Mouse (Mus musculus) neural tube, embryonic 15.5 days (tissue): ENCODE measurements around the gene Mcrip2. TPM values are rescaled to one million over a fixed set of nuclear protein-coding genes. Genes with fewer than 3 reads are reported as not detected.

Experiments
- ATAC-seq: fragments of 200-750 bp; cut with Nextera tagmentation; 2 replicates; pipeline ENCODE4 v1.8.0; 2017; ENCODE audit warnings: mild to moderate bottlenecking, moderate TSS enrichment, moderate library complexity; ENCODE audit not compliant: low FRiP score
- H3K27ac ChIP-seq: fragments of 300-500 bp; sonication (generic); replicated peaks from 2 replicates; pipeline ENCODE4 v1.5.1; 2015; ENCODE audit warnings: mild to moderate bottlenecking, inconsistent platforms
- H3K27me3 ChIP-seq: fragments of 300-500 bp; sonication (generic); replicated peaks from 2 replicates; pipeline ENCODE4 v1.6.1; 2015; ENCODE audit warnings: inconsistent platforms
- H3K36me3 ChIP-seq: fragments of 300-500 bp; sonication (generic); 2 replicates; pipeline ENCODE4 v1.6.1; 2015; ENCODE audit warnings: inconsistent platforms
- H3K4me1 ChIP-seq: fragments of 300-500 bp; sonication (generic); 2 replicates; pipeline ENCODE4 v1.6.1; 2015; ENCODE audit warnings: inconsistent platforms
- H3K4me2 ChIP-seq: fragments of 300-500 bp; sonication (generic); 2 replicates; pipeline ENCODE4 v1.6.1; 2015; ENCODE audit warnings: inconsistent platforms, mild to moderate bottlenecking, moderate library complexity
- H3K4me3 ChIP-seq: fragments of 300-500 bp; sonication (generic); replicated peaks from 2 replicates; pipeline ENCODE4 v1.5.1; 2015; ENCODE audit warnings: mild to moderate bottlenecking, inconsistent platforms
- H3K9ac ChIP-seq: fragments of 300-500 bp; sonication (generic); replicated peaks from 2 replicates; pipeline ENCODE4 v1.6.1; 2015; ENCODE audit warnings: mild to moderate bottlenecking, inconsistent platforms
- H3K9me3 ChIP-seq: fragments of 300-500 bp; sonication (generic); replicated peaks from 2 replicates; pipeline ENCODE4 v1.6.1; 2016; ENCODE audit warnings: inconsistent platforms
- WGBS: fragments of 180-500 bp; shearing (Covaris S2); methylation state at CpG from one replicate; pipeline ENCODE4 v1.1.7; 2015; ENCODE audit warnings: mixed read lengths; 5-methylcytosine and 5-hydroxymethylcytosine counted together
- microRNA-seq: library from miRNA; unstranded; fragments of <30 nt; microRNA quantifications from one replicate; pipeline ENCODE4, GENCODE M21; 2017
- polyA plus RNA-seq: library from polyadenylated mRNA; unstranded; fragments of >200 nt; fragmentation: Nextera tagmentation; extraction: Ambion mirVana; gene quantifications from 2 replicates; pipeline ENCODE4 v1.2.1, GENCODE M21; 2015

Gene Mcrip2
- polyA plus RNA-seq, 1 experiment from 2014 or later: 30.3 TPM

DNA sequence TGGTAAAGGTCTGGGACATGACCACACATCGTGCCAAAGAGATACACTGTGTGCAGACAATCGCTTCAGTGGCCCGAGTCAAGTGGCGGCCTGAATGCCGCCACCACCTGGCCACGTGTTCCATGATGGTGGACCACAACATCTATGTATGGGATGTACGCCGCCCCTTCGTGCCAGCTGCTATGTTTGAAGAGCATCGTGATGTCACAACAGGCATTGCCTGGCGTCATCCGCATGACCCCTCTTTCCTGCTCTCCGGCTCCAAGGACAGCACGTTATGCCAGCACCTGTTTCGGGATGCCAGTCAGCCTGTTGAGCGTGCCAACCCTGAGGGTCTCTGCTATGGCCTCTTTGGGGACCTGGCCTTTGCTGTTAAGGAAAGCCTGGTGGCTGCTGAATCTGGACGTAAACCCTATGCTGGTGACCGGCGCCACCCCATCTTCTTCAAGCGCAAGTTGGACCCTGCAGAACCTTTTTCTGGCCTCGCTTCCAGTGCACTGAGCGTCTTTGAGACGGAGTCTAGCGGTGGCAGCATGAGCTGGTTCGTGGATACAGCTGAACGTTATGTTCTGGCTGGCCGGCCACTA, 42.5 kb downstream of the Mcrip2 start:
- Histone ChIP-seq H3K27ac (no peak overlapping the region), H3K9me3 (no peaks in the 10 kb centered on the region), H3K27me3 (no peaks in the 10 kb centered on the region), H3K9ac (no peak overlapping the region), H3K4me1 (peaks cover 74% of the 10 kb centered on the region), H3K4me3 (no peak overlapping the region; the same call in 1 of the 2 replicates), H3K4me2 (no peak overlapping the region), H3K36me3 (peaks cover 36% of the 10 kb centered on the region)
- ATAC-seq: no peak
- WGBS: 97% methylated on average over 27 of the region's 27 CpGs

DNA sequence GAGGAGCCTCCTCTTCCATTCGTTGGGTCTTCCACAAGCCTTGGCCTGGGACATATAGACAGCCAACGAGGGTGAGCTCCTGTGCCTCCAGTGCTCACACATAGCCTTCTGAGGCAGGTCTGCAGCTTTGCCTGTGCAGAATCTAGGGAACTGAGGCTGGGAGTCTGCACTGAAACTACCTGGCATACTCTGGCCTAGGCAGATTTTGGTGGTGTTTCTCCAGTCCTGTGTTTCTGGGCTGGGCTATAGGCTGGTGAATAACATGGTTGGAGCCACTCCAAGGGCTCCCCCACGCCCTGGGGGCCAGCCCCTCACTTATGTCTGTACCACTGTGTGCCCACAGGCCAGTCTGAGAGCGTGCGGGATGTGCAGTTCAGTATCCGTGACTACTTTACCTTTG, 43.3 kb downstream of the Mcrip2 start:
- peaks cover 66% of the 10 kb centered on the region for H3K4me1 ChIP-seq
- H3K27me3 ChIP-seq: peaks cover under 1% of the 10 kb centered on the region
- H3K4me2 ChIP-seq: peak overlapping the region; percentile 98
- 0 out of 2 replicates have a peak overlapping the region, but pooled peaks have one; percentile 3 for H3K4me3 ChIP-seq
- H3K36me3 ChIP-seq: peaks cover 30% of the 10 kb centered on the region
- H3K9ac ChIP-seq: no peak overlapping the region
- no peaks in the 10 kb centered on the region for H3K9me3 ChIP-seq
- WGBS: 94% methylated on average over 6 of the region's 6 CpGs
- ATAC-seq: no peak
- no peak overlapping the region for H3K27ac ChIP-seq

GRCm38 (mm10) chr17:25824362-25825142, 44.0 kb downstream of the Mcrip2 start:
- 75% methylated on average over 17 of the region's 17 CpGs for WGBS
- Histone ChIP-seq H3K9ac (peak overlapping the region; percentile 81), H3K27me3 (peaks cover 8% of the 10 kb centered on the region), H3K27ac (0 out of 2 replicates have a peak overlapping the region, but pooled peaks have one; percentile 83), H3K4me1 (peaks cover 58% of the 10 kb centered on the region), H3K4me3 (peak overlapping the region; percentile 65), H3K36me3 (peaks cover 32% of the 10 kb centered on the region), H3K4me2 (peak overlapping the region; percentile 98), H3K9me3 (no peaks in the 10 kb centered on the region)
- ATAC-seq: no peak

DNA sequence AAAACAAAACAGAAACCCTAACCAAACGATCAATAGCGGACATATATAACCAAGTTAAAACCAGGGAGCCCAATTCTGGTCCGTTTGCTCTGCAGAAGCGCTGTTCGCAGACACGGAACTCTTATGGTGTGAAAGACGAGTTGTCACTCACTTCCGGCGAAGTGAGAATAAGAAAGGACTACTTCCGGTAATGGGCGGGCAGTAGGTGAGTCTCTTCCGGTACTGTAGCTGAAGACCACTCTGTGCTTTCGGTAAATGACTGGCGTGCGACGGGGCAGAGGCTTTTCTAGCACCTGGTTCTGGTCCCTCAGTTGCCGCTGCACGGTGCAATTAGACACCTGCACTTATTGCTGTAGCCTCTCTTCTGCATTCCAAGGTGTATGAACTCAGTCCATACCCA, 45.1 kb downstream of the Mcrip2 start, which contains the start of gene Wdr24:
TSS of gene Wdr24 (plus strand) at position 176 of the 400 bp plus-strand sequence.
- peaks cover 53% of the 10 kb centered on the region for H3K4me1 ChIP-seq
- peak within 1 kb of the TSS; percentile 65 for H3K4me3 ChIP-seq
- peak within 1 kb of the TSS; percentile 83 for H3K27ac ChIP-seq
- peak; percentile 71 for ATAC-seq
- peak within 1 kb of the TSS; percentile 81 for H3K9ac ChIP-seq
- no peaks in the 10 kb centered on the region for H3K9me3 ChIP-seq
- H3K4me2 ChIP-seq: peak within 1 kb of the TSS; percentile 98
- WGBS: under 1% methylated on average over 18 of the region's 18 CpGs
- peaks cover 38% of the 10 kb centered on the region for H3K36me3 ChIP-seq
- peaks cover 19% of the 10 kb centered on the region for H3K27me3 ChIP-seq

DNA sequence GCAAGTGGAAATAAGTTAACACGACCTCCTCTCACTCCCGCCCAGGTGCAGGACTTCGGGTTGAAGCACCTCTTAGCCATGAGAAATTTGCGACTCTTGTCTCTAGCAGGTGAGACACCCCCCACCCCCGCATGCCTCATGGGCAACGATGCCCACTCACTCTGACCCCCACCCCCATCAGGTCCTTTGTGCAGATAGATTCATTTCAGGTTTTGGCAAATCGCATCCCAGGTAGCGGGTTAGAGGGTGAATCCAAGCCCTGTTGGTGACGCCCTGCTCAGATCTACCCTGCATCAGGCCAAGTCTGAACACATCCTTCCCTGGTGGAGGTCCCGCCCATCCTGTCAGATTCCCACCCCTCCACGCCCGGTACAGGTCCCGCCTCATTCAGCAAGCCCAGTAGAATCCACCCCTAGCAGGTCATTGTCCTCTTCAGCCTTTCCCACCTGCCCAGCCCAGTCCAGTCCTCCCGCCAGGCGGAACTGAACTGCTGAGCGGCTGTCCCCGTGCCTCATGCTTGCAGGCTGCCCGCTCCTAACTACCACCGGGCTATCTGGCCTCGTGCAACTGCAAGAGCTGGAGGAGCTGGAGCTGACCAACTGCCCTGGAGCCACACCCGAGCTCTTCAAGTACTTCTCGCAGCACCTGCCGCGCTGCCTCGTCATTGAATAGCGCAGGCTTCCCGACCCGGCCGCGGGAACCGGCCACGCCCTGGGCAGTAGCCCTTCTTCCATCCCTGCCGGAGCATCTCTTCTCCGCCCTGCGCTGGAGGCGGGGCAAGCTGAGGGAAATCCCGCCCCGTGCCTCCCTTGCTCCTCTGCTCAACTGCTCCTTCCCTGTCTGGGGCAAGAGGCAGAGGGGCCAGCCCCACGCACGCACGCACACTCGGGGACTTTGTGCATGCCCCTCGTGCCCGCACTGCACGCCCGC, 49.4 kb downstream of the Mcrip2 start:
- H3K4me1 ChIP-seq: peaks cover 14% of the 10 kb centered on the region
- no peaks in the 10 kb centered on the region for H3K9me3 ChIP-seq
- H3K27me3 ChIP-seq: peaks cover 38% of the 10 kb centered on the region
- H3K36me3 ChIP-seq: peaks cover 37% of the 10 kb centered on the region
- H3K4me3 ChIP-seq: no peak overlapping the region
- H3K27ac ChIP-seq: no peak overlapping the region
- no peak for ATAC-seq
- H3K9ac ChIP-seq: no peak overlapping the region
- WGBS: 12% methylated on average over 46 of the region's 46 CpGs
- no peak overlapping the region for H3K4me2 ChIP-seq

DNA sequence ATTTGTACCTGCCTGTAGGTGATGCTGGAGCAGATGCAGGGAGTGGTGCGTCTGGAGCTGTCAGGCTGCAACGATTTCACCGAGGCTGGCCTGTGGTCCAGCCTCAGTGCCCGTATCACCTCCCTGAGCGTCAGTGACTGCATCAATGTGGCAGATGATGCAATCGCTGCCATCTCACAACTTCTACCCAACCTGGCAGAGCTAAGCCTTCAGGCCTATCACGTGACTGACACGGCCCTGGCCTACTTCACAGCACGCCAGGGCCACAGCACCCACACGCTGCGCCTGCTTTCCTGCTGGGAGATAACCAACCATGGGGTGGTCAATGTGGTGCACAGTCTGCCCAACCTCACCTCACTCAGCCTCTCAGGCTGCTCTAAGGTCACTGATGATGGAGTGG, 50.9 kb downstream of the Mcrip2 start:
- H3K36me3 ChIP-seq: peaks cover 37% of the 10 kb centered on the region
- no peak overlapping the region for H3K4me3 ChIP-seq
- peaks cover 20% of the 10 kb centered on the region for H3K4me1 ChIP-seq
- WGBS: 88% methylated on average over 11 of the region's 11 CpGs
- no peak overlapping the region for H3K4me2 ChIP-seq
- H3K9ac ChIP-seq: no peak overlapping the region
- H3K27ac ChIP-seq: no peak overlapping the region
- H3K9me3 ChIP-seq: no peaks in the 10 kb centered on the region
- peaks cover 38% of the 10 kb centered on the region for H3K27me3 ChIP-seq
- ATAC-seq: no peak

Small RNA genes lying within 50 kb of the gene (microRNA-seq; reads per million reads assigned to microRNA genes)
- gene Mir3082: not detected

Other genes with a start within 250 kb of the Mcrip2 start
- gene Gng13, start 151.6 kb downstream of the Mcrip2 start, polyA plus RNA-seq: 8.0 and 8.3 TPM in 2 replicates
- gene Chtf18, start 141.3 kb downstream of the Mcrip2 start, polyA plus RNA-seq: 5.8 and 10.1 TPM in 2 replicates
- 29.3 and 30.3 TPM in 2 replicates for gene Rpusd1, start 141.1 kb downstream of the Mcrip2 start, polyA plus RNA-seq
- not detected in 2 replicates for gene Mslnl, start 132.7 kb downstream of the Mcrip2 start, polyA plus RNA-seq
- 1.4 and 2.0 TPM in 2 replicates for gene Msln, start 114.4 kb downstream of the Mcrip2 start, polyA plus RNA-seq
- 26.6 and 30.6 TPM in 2 replicates for gene Narfl, start 95.0 kb downstream of the Mcrip2 start, polyA plus RNA-seq
- gene Haghl, start 83.1 kb downstream of the Mcrip2 start, polyA plus RNA-seq: 137 and 153 TPM in 2 replicates
- gene Ccdc78, start 82.2 kb downstream of the Mcrip2 start, polyA plus RNA-seq: 0.17 and 0.41 TPM in 2 replicates
- gene Fam173a, start 75.9 kb downstream of the Mcrip2 start, polyA plus RNA-seq: 94.0 and 94.1 TPM in 2 replicates
- gene AC134908.4, start 73.1 kb downstream of the Mcrip2 start, polyA plus RNA-seq: 3.1 TPM in 1 of 2 replicates, not detected in the other
- 72.7 and 75.2 TPM in 2 replicates for gene Metrn, start 71.6 kb downstream of the Mcrip2 start, polyA plus RNA-seq
- gene Fbxl16, start 59.7 kb downstream of the Mcrip2 start, polyA plus RNA-seq: 31.3 and 40.9 TPM in 2 replicates
- gene Wdr24, start 45.1 kb downstream of the Mcrip2 start, polyA plus RNA-seq: 26.5 and 29.9 TPM in 2 replicates
- gene Jmjd8, start 39.9 kb downstream of the Mcrip2 start, polyA plus RNA-seq: 48.5 and 49.8 TPM in 2 replicates
- 380 TPM in 2 replicates for gene Stub1, start 35.4 kb downstream of the Mcrip2 start, polyA plus RNA-seq
- 45.9 and 56.9 TPM in 2 replicates for gene Rhbdl1, start 31.5 kb downstream of the Mcrip2 start, polyA plus RNA-seq
- gene Gm20683, start 27.0 kb downstream of the Mcrip2 start, polyA plus RNA-seq: 11.6 and 14.6 TPM in 2 replicates
- 17.8 and 23.0 TPM in 2 replicates for gene Rhot2, start 23.9 kb downstream of the Mcrip2 start, polyA plus RNA-seq
- gene Wdr90, start 7.3 kb downstream of the Mcrip2 start, polyA plus RNA-seq: 15.5 and 18.1 TPM in 2 replicates
- 64.9 and 65.4 TPM in 2 replicates for gene Mettl26, start 6.3 kb upstream of the Mcrip2 start, polyA plus RNA-seq
- gene Wfikkn1, start 12.1 kb upstream of the Mcrip2 start, polyA plus RNA-seq: 0.47 and 0.52 TPM in 2 replicates
- gene Rab40c, start 51.0 kb upstream of the Mcrip2 start, polyA plus RNA-seq: 46.2 and 50.5 TPM in 2 replicates
- 71.9 and 78.2 TPM in 2 replicates for gene Pigq, start 76.2 kb upstream of the Mcrip2 start, polyA plus RNA-seq
- not detected in 2 replicates for gene Nhlrc4, start 76.2 kb upstream of the Mcrip2 start, polyA plus RNA-seq
- gene A930017K11Rik, start 83.8 kb upstream of the Mcrip2 start, polyA plus RNA-seq: 0.24 TPM in 1 of 2 replicates, not detected in the other
- 20.1 and 22.5 TPM in 2 replicates for gene Capn15, start 117.0 kb upstream of the Mcrip2 start, polyA plus RNA-seq
- 21.6 and 27.0 TPM in 2 replicates for gene Rab11fip3, start 200.8 kb upstream of the Mcrip2 start, polyA plus RNA-seq
- 42.8 and 42.9 TPM in 2 replicates for gene Decr2, start 221.6 kb upstream of the Mcrip2 start, polyA plus RNA-seq
- gene Nme4, start 226.8 kb upstream of the Mcrip2 start, polyA plus RNA-seq: 20.3 and 37.4 TPM in 2 replicates
- 4.3 and 5.9 TPM in 2 replicates for gene Tmem8, start 244.5 kb upstream of the Mcrip2 start, polyA plus RNA-seq